Mouse (Mus musculus): Measurements from ENCODE around the gene Pdzd8. TPM values are rescaled to one million over a fixed set of nuclear protein-coding genes. Genes with fewer than 3 reads are reported as not detected.

Pdzd8 gene
- polyA plus RNA-seq, 1 experiment = 17.7 TPM

- TF ChIP-seq GATA1 (IDR thresholded peaks at IDR 0.05; ENCODE audit: low read length) = no peak
Observed at GRCm38 (mm10) chr19:59264838-59265532, 80.6 kb downstream of the Pdzd8 start.

GRCm38 (mm10) chr19:59263171-59263570, 82.4 kb downstream of the Pdzd8 start:
- no peak for TF ChIP-seq GATA1 (IDR thresholded peaks at IDR 0.05; ENCODE audit: low read length)

GRCm38 (mm10) chr19:59261604-59262003, 84.0 kb downstream of the Pdzd8 start:
- TF ChIP-seq GATA1 (IDR thresholded peaks at IDR 0.05; ENCODE audit: low read length) = no peak

- no peak for TF ChIP-seq GATA1 (IDR thresholded peaks at IDR 0.05; ENCODE audit: low read length)
Observed at GRCm38 (mm10) chr19:59260718-59261442, 84.7 kb downstream of the Pdzd8 start, which contains the start of gene Slc18a2. TSS of gene Slc18a2 (plus strand) at chr19:59260896.

GRCm38 (mm10) chr19:59259633-59260032, 85.9 kb downstream of the Pdzd8 start:
- no peak for TF ChIP-seq GATA1 (IDR thresholded peaks at IDR 0.05; ENCODE audit: low read length)

GRCm38 (mm10) chr19:59252651-59253050, 92.9 kb downstream of the Pdzd8 start:
- TF ChIP-seq GATA1 (IDR thresholded peaks at IDR 0.05; ENCODE audit: low read length) = no peak

GRCm38 (mm10) chr19:59248553-59249286, 96.9 kb downstream of the Pdzd8 start:
- TF ChIP-seq GATA1 (IDR thresholded peaks at IDR 0.05; ENCODE audit: low read length) = no peak

- no peak for TF ChIP-seq GATA1 (IDR thresholded peaks at IDR 0.05; ENCODE audit: low read length)
Observed at GRCm38 (mm10) chr19:59248144-59248543, 97.4 kb downstream of the Pdzd8 start.

Other genes starting within 250 kb of the Pdzd8 start
- 0.10 TPM in 1 of 2 replicates, not detected in the other for gene Vax1, start 175.7 kb downstream of the Pdzd8 start, polyA plus RNA-seq (2012)
- not detected in 2 replicates for gene Kcnk18, start 126.6 kb downstream of the Pdzd8 start, polyA plus RNA-seq (2012)
- not detected in 2 replicates for gene Slc18a2, start 84.9 kb downstream of the Pdzd8 start, polyA plus RNA-seq (2012)
- gene Rps12-ps3, start 23.5 kb downstream of the Pdzd8 start, polyA plus RNA-seq (2012) = 18.6 and 31.5 TPM in 2 replicates
- not detected in 2 replicates for gene Emx2, start 112.6 kb upstream of the Pdzd8 start, polyA plus RNA-seq (2012)

All from G1E-ER4 (cell line).